In genomic region chr6:116003516-116003915, GRCm38 (mm10) we compare ENCODE assay signal across 11 mouse cellular contexts. TPM values are rescaled to one million over a fixed set of nuclear protein-coding genes. Genes with fewer than 3 reads are reported as not detected.
DNase-seq lines count a peak whose midpoint lies in the region; ATAC-seq lines count a peak whose summit lies in the region.
"Had no signal": no experiment of that assay in that cellular context is flagged by ENCODE, and none has a peak within 500 bp of the region (broad histone marks: within the 10 kb centered on the region; RNA-seq: fewer than 3 reads in every experiment).

No protein-coding gene starts in this region.

- H3K4me3 ChIP-seq in kidney, embryonic 16.5 days (ENCODE audit: low read length): no peak overlapping the region
- no peak overlapping the region for H3K4me3 ChIP-seq in heart, embryonic 14.5 days (ENCODE audit: control insufficient read depth in 1 of 2, insufficient read depth in 1 of 2, low read depth in 1 of 2, low read length in 2 of 2)
- no peak overlapping the region for H3K4me3 ChIP-seq in liver, embryonic 15.5 days (replicated peaks)
- H3K4me3 ChIP-seq: midbrain, embryonic 15.5 days had no signal

- no peak overlapping the region for H3K4me2 ChIP-seq in kidney, embryonic 16.5 days (replicated peaks; ENCODE audit: low read depth, low read length)
- peak overlapping the region; percentile 23; the same call in 1 of the 2 replicates for H3K4me2 ChIP-seq in heart, embryonic 14.5 days (ENCODE audit: low read length)
- H3K4me2 ChIP-seq in liver, embryonic 15.5 days: peak overlapping the region; percentile 25; the same call in 1 of the 2 replicates
- H3K4me2 ChIP-seq: midbrain, embryonic 15.5 days had no signal

- H3K4me1 ChIP-seq in kidney, embryonic 16.5 days (ENCODE audit: insufficient read depth, low read length): peaks cover 28% of the 10 kb centered on the region
- H3K4me1 ChIP-seq in heart, embryonic 14.5 days (ENCODE audit: control insufficient read depth in 2 of 2, insufficient read depth in 2 of 2, low read length in 2 of 2): peaks cover 29 to 50% of the 10 kb centered on the region in 2 experiments
- H3K4me1 ChIP-seq in liver, embryonic 15.5 days (replicated peaks): peaks cover 35% of the 10 kb centered on the region
- H3K4me1 ChIP-seq: midbrain, embryonic 15.5 days had no signal

- intact Hi-C loops in left cerebral cortex, postnatal 14 days (cut with DNase I): no loop called here

- H3K36me3 ChIP-seq in kidney, embryonic 16.5 days (ENCODE audit: insufficient read depth, low read length): no peaks in the 10 kb centered on the region
- no peaks in the 10 kb centered on the region for H3K36me3 ChIP-seq in heart, embryonic 14.5 days (ENCODE audit: control insufficient read depth, insufficient read depth, low read length)
- no peaks in the 10 kb centered on the region for H3K36me3 ChIP-seq in liver, embryonic 15.5 days (replicated peaks)
- H3K36me3 ChIP-seq: midbrain, embryonic 15.5 days had no signal

- H3K9ac ChIP-seq in kidney, embryonic 16.5 days (replicated peaks; ENCODE audit: low read length): no peak overlapping the region
- peak overlapping the region; percentile 28; the same call in 1 of the 2 replicates for H3K9ac ChIP-seq in heart, embryonic 14.5 days (ENCODE audit: low read length)
- no peak overlapping the region for H3K9ac ChIP-seq in liver, embryonic 15.5 days
- H3K9ac ChIP-seq: midbrain, embryonic 15.5 days had no signal

- no peak for DNase-seq in kidney, postnatal 14 days
- no peak for DNase-seq in left cerebral cortex, postnatal 14 days (ENCODE audit: low spot score in 2 of 2)
- DNase-seq in natural killer cell, adult 2 months (ENCODE audit: low spot score in 2 of 2): no peak
- DNase-seq: cerebellum, postnatal 25 days had no signal

- peak overlapping the region; percentile 89 for H3K27ac ChIP-seq in kidney, embryonic 16.5 days (ENCODE audit: low read length)
- peak overlapping the region; percentile 80 to 87 for H3K27ac ChIP-seq in heart, embryonic 14.5 days (replicated peaks in 1 of 2; ENCODE audit: control insufficient read depth in 1 of 2, insufficient read depth in 1 of 2, low read depth in 2 of 2, low read length in 2 of 2)
- peak overlapping the region; percentile 59 for H3K27ac ChIP-seq in liver, embryonic 15.5 days (replicated peaks)
- H3K27ac ChIP-seq: midbrain, embryonic 15.5 days had no signal

- H3K27me3 ChIP-seq in kidney, embryonic 16.5 days (ENCODE audit: insufficient read depth, low read length): no peaks in the 10 kb centered on the region
- H3K27me3 ChIP-seq in heart, embryonic 14.5 days (ENCODE audit: control insufficient read depth, insufficient read depth, low read length): no peaks in the 10 kb centered on the region
- H3K27me3 ChIP-seq in liver, embryonic 15.5 days: no peaks in the 10 kb centered on the region; the same call in 1 of the 2 replicates
- H3K27me3 ChIP-seq: midbrain, embryonic 15.5 days had no signal

- 60% methylated on average over 5 of the region's 5 CpGs for WGBS in kidney, embryonic 16.5 days
- WGBS in heart, embryonic 14.5 days: 53% methylated on average over 5 of the region's 5 CpGs
- 11% methylated on average over 5 of the region's 5 CpGs for WGBS in liver, embryonic 15.5 days (ENCODE audit: insufficient replicate concordance)

- no peak for ATAC-seq in kidney, embryonic 16.5 days (ENCODE audit: low FRiP score, low TSS enrichment)
- peak; percentile 70 for ATAC-seq in activated CD4-positive, CD25-positive, alpha-beta regulatory T cell, adult 4 months
- no peak for ATAC-seq in heart, embryonic 14.5 days (ENCODE audit: insufficient number of reproducible peaks, insufficient read depth, low FRiP score, low read depth)
- no peak for ATAC-seq in liver, embryonic 15.5 days (ENCODE audit: insufficient read depth)
- no peak for ATAC-seq in cerebellum, adult (ENCODE audit: insufficient number of reproducible peaks, low FRiP score, low TSS enrichment)
- ATAC-seq: midbrain, embryonic 15.5 days had no signal

- H3K9me3 ChIP-seq in kidney, embryonic 16.5 days (ENCODE audit: low read length): no peaks in the 10 kb centered on the region
- no peaks in the 10 kb centered on the region for H3K9me3 ChIP-seq in heart, embryonic 14.5 days (ENCODE audit: control insufficient read depth, low read length)
- H3K9me3 ChIP-seq in liver, embryonic 15.5 days (replicated peaks): no peaks in the 10 kb centered on the region
- H3K9me3 ChIP-seq: midbrain, embryonic 15.5 days had no signal

RNA-seq across cellular contexts. Expression of gene Plxnd1, which starts 8.7 kb away (rescaled TPM):
- 55.5 and 62.4 TPM in 2 replicates for polyA plus RNA-seq in kidney, embryonic 16.5 days (2015; fragmentation: Nextera tagmentation; extraction: Ambion mirVana)
- 10 to 100 TPM; 10.6 to 10.8 TPM for polyA plus RNA-seq in activated CD4-positive, CD25-positive, alpha-beta regulatory T cell, adult 4 months (2017; shearing (Covaris generic))
- 58.8 and 68.9 TPM in 2 replicates for polyA plus RNA-seq in heart, embryonic 14.5 days (2014; fragmentation: Nextera tagmentation; extraction: Ambion mirVana)
- polyA plus RNA-seq in liver, embryonic 15.5 days (2015; fragmentation: Nextera tagmentation; extraction: Ambion mirVana): 8.1 and 9.7 TPM in 2 replicates
- 100 to 1,000 TPM; 156 to 174 TPM for total RNA-seq in left cerebral cortex, postnatal 14 days (2021)

RNA-seq across cellular contexts. Expression of gene H1foo, which starts 58.8 kb away (rescaled TPM):
- polyA plus RNA-seq in kidney, embryonic 16.5 days (2015; fragmentation: Nextera tagmentation; extraction: Ambion mirVana): not detected in 2 replicates
- polyA plus RNA-seq in activated CD4-positive, CD25-positive, alpha-beta regulatory T cell, adult 4 months (2017; shearing (Covaris generic)): under 1 TPM in 1 of 2 experiments, not detected in 1; 0.52 TPM
- polyA plus RNA-seq in heart, embryonic 14.5 days (2014; fragmentation: Nextera tagmentation; extraction: Ambion mirVana): not detected in 2 replicates
- not detected in 2 replicates for polyA plus RNA-seq in liver, embryonic 15.5 days (2015; fragmentation: Nextera tagmentation; extraction: Ambion mirVana)
- not detected for total RNA-seq in left cerebral cortex, postnatal 14 days (2021)
- total RNA-seq: heart, adult 18-20 months had no signal
- polyA plus RNA-seq: midbrain, embryonic 15.5 days had no signal
